Mouse (Mus musculus) ES-E14 (cell line): ENCODE data around the gene Clasp2.

Experiments used
- CHD2 ChIP-seq: IDR thresholded peaks from 2 replicates; pipeline ENCODE4 v1.6.1; 2014; ENCODE audit warnings: mild to moderate bottlenecking, low read depth, low read length, inconsistent platforms
- HCFC1 ChIP-seq: IDR thresholded peaks from 2 replicates; pipeline ENCODE4 v1.6.1; 2012; ENCODE audit warnings: low read length, inconsistent platforms, borderline replicate concordance; ENCODE audit not compliant: insufficient read depth
- MAFK ChIP-seq: IDR thresholded peaks from 2 replicates; pipeline ENCODE4 v1.6.1; 2014; ENCODE audit warnings: mild to moderate bottlenecking, low read depth, low read length, inconsistent platforms; ENCODE audit not compliant: insufficient read depth
- ZC3H11A ChIP-seq: IDR thresholded peaks from 2 replicates; pipeline ENCODE4 v1.6.1; 2012; ENCODE audit warnings: low read depth, mild to moderate bottlenecking, inconsistent platforms, low read length, borderline replicate concordance
- ZNF384 ChIP-seq: IDR thresholded peaks from 2 replicates; pipeline ENCODE4 v1.6.1; 2012; ENCODE audit warnings: low read depth, low read length, inconsistent platforms

- TF ChIP-seq CHD2 (no peak), HCFC1 (no peak), ZNF384 (no peak), ZC3H11A (no peak), MAFK (no peak)
These were observed 161.9 kb downstream of the Clasp2 start for GRCm38 (mm10) chr9:113903136-113903535.
